Mouse (Mus musculus): ENCODE data around the gene 1700001O22Rik. TPM values are rescaled to one million over a fixed set of nuclear protein-coding genes. Genes with fewer than 3 reads are reported as not detected.

Gene 1700001O22Rik
- total and polyA plus RNA-seq, 3 experiments = 0.52 to 1.3 (median 1.1) TPM

- peak overlapping the region; percentile 36; the same call in 1 of the 2 replicates for H3K4me3 ChIP-seq
- H3K9ac ChIP-seq (ENCODE audit: low read depth, low read length) = peak overlapping the region; percentile 76
- WGBS = 5% methylated on average over 48 of the region's 48 CpGs
- intact Hi-C loops (cut with DNase I) = loop anchor here (1.0 to 5.0 kb wide), 7 partner anchors 21 to 358 kb away; no protein-coding TSS in a partner anchor
- H3K27me3 ChIP-seq (ENCODE audit: control insufficient read depth, insufficient read depth, low read length) = no peaks in the 10 kb centered on the region
- H3K36me3 ChIP-seq (ENCODE audit: control insufficient read depth, insufficient read depth, low read length) = no peaks in the 10 kb centered on the region
- H3K27ac ChIP-seq = peak overlapping the region; percentile 89
- no peaks in the 10 kb centered on the region for H3K79me2 ChIP-seq (replicated peaks; ENCODE audit: control insufficient read depth, insufficient read depth, low read length)
- no peaks in the 10 kb centered on the region; the same call in 1 of the 2 replicates for H3K4me1 ChIP-seq (ENCODE audit: control insufficient read depth, insufficient read depth, low read length)
- peak; percentile 95 to 100 for DNase-seq
- TF ChIP-seq EP300 (IDR thresholded peaks at IDR 0.05; ENCODE audit: insufficient read depth, low read depth, low read length) = peak; percentile 88
- TF ChIP-seq POLR2A (IDR thresholded peaks at IDR 0.05; ENCODE audit: insufficient read depth, low read depth, low read length) = peak; percentile 47; the same call in 1 of the 2 replicates
- peak; percentile 82 for TF ChIP-seq CTCF (IDR thresholded peaks at IDR 0.05)
Observed at GRCm38 (mm10) chr2:30794179-30795108, 9.0 kb downstream of the 1700001O22Rik start.

GRCm38 (mm10) chr2:30792061-30792460, 11.4 kb downstream of the 1700001O22Rik start:
- H3K79me2 ChIP-seq (replicated peaks; ENCODE audit: control insufficient read depth, insufficient read depth, low read length) = no peaks in the 10 kb centered on the region
- intact Hi-C loops (cut with DNase I) = loop anchor here (5.0 kb wide), 1 partner anchor 140 kb away; no protein-coding TSS in a partner anchor
- H3K9ac ChIP-seq (ENCODE audit: low read depth, low read length) = no peak overlapping the region
- TF ChIP-seq EP300 (IDR thresholded peaks at IDR 0.05; ENCODE audit: insufficient read depth, low read depth, low read length) (no peak), POLR2A (IDR thresholded peaks at IDR 0.05; ENCODE audit: insufficient read depth, low read depth, low read length) (no peak), CTCF (IDR thresholded peaks at IDR 0.05) (no peak)
- H3K4me3 ChIP-seq = no peak overlapping the region
- WGBS = 85% methylated on average over 7 of the region's 7 CpGs
- H3K36me3 ChIP-seq (ENCODE audit: control insufficient read depth, insufficient read depth, low read length) = no peaks in the 10 kb centered on the region
- no peaks in the 10 kb centered on the region for H3K27me3 ChIP-seq (ENCODE audit: control insufficient read depth, insufficient read depth, low read length)
- H3K27ac ChIP-seq = no peak overlapping the region
- H3K4me1 ChIP-seq (ENCODE audit: control insufficient read depth, insufficient read depth, low read length) = no peaks in the 10 kb centered on the region; the same call in 1 of the 2 replicates
- DNase-seq = no peak

DNA sequence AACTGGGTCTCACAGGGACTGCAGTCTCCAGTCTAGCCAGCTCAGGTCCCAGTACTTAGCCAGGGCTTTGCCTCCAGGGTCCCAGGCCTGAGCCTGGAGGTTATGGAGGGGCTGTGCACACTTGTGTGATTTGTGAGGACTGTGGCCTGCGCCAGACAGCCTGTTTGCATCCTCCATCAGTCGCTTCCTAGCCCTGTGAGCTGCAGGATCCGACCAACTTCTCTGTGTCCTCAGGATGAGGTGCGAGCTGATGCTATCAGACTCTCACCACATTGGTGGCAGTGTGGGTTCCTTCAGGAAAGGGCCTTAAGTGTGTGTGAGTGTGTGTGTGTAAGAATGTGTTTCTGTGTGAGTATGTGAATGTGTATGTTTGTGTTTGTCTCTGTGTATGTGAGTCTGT, 16.0 kb downstream of the 1700001O22Rik start:
- 83% methylated on average over 4 of the region's 4 CpGs for WGBS
- H3K79me2 ChIP-seq (replicated peaks; ENCODE audit: control insufficient read depth, insufficient read depth, low read length) = no peaks in the 10 kb centered on the region
- no peaks in the 10 kb centered on the region for H3K36me3 ChIP-seq (ENCODE audit: control insufficient read depth, insufficient read depth, low read length)
- intact Hi-C loops (cut with DNase I) = no loop called here
- H3K4me3 ChIP-seq = no peak overlapping the region
- no peak overlapping the region for H3K27ac ChIP-seq
- no peaks in the 10 kb centered on the region for H3K27me3 ChIP-seq (ENCODE audit: control insufficient read depth, insufficient read depth, low read length)
- H3K9ac ChIP-seq (ENCODE audit: low read depth, low read length) = no peak overlapping the region
- H3K4me1 ChIP-seq (ENCODE audit: control insufficient read depth, insufficient read depth, low read length) = peaks cover 2% of the 10 kb centered on the region
- no peak for DNase-seq
- no peak for TF ChIP-seq POLR2A (IDR thresholded peaks at IDR 0.05; ENCODE audit: insufficient read depth, low read depth, low read length)
- no peak for TF ChIP-seq EP300 (IDR thresholded peaks at IDR 0.05; ENCODE audit: insufficient read depth, low read depth, low read length)
- no peak for TF ChIP-seq CTCF (IDR thresholded peaks at IDR 0.05)

GRCm38 (mm10) chr2:30784078-30784994, 19.1 kb downstream of the 1700001O22Rik start:
- intact Hi-C loops (cut with DNase I) = no loop called here
- H3K79me2 ChIP-seq (replicated peaks; ENCODE audit: control insufficient read depth, insufficient read depth, low read length) = no peaks in the 10 kb centered on the region
- no peaks in the 10 kb centered on the region for H3K36me3 ChIP-seq (ENCODE audit: control insufficient read depth, insufficient read depth, low read length)
- peak; percentile 44 for TF ChIP-seq CTCF (IDR thresholded peaks at IDR 0.05)
- TF ChIP-seq POLR2A (IDR thresholded peaks at IDR 0.05; ENCODE audit: insufficient read depth, low read depth, low read length) = no peak
- H3K27me3 ChIP-seq (ENCODE audit: control insufficient read depth, insufficient read depth, low read length) = no peaks in the 10 kb centered on the region
- WGBS = 19% methylated on average over 39 of the region's 40 CpGs
- H3K4me3 ChIP-seq = peak overlapping the region; percentile 32; the same call in 1 of the 2 replicates
- H3K9ac ChIP-seq (ENCODE audit: low read depth, low read length) = peak overlapping the region; percentile 56
- H3K27ac ChIP-seq = peak overlapping the region; percentile 77
- peaks cover 2% of the 10 kb centered on the region for H3K4me1 ChIP-seq (ENCODE audit: control insufficient read depth, insufficient read depth, low read length)
- DNase-seq = peak; percentile 63 to 66

- Histone ChIP-seq H3K27me3 (ENCODE audit: control insufficient read depth, insufficient read depth, low read length) (no peaks in the 10 kb centered on the region), H3K27ac (peak overlapping the region; percentile 67), H3K4me1 (ENCODE audit: control insufficient read depth, insufficient read depth, low read length) (peaks cover 2% of the 10 kb centered on the region), H3K9ac (ENCODE audit: low read depth, low read length) (peak overlapping the region; percentile 44), H3K79me2 (replicated peaks; ENCODE audit: control insufficient read depth, insufficient read depth, low read length) (no peaks in the 10 kb centered on the region), H3K4me3 (peak overlapping the region; percentile 28), H3K36me3 (ENCODE audit: control insufficient read depth, insufficient read depth, low read length) (no peaks in the 10 kb centered on the region)
- no peak for TF ChIP-seq EP300 (IDR thresholded peaks at IDR 0.05; ENCODE audit: insufficient read depth, low read depth, low read length)
- TF ChIP-seq CTCF (IDR thresholded peaks at IDR 0.05) = no peak
- WGBS = 1% methylated on average over 13 of the region's 13 CpGs
- peak; percentile 77 to 81 for DNase-seq
- intact Hi-C loops (cut with DNase I) = no loop called here
Observed at GRCm38 (mm10) chr2:30783346-30783745, 20.1 kb downstream of the 1700001O22Rik start.
